Mouse (Mus musculus) G1E (cell line): Measurements from ENCODE around the gene Slc9a4.

Experiments
- CTCF ChIP-seq: IDR thresholded peaks from 2 replicates; pipeline ENCODE4 v1.5.1; 2012; ENCODE audit warnings: low read depth, low read length, inconsistent platforms, mixed read lengths
- GATA1 ChIP-seq: IDR thresholded peaks from 2 replicates; pipeline ENCODE4 v1.6.1; 2012; ENCODE audit warnings: borderline replicate concordance, low read length, inconsistent platforms, mixed read lengths
- POLR2AphosphoS5 ChIP-seq: IDR thresholded peaks from 2 replicates; pipeline ENCODE4 v1.6.1; 2012; ENCODE audit warnings: low read depth, low read length, inconsistent platforms; ENCODE audit not compliant: insufficient replicate concordance
- TAL1 ChIP-seq: conservative IDR thresholded peaks from 2 replicates; pipeline ENCODE4 v1.6.1; 2012; ENCODE audit warnings: low read depth, low read length, inconsistent platforms, mixed read lengths

DNA sequence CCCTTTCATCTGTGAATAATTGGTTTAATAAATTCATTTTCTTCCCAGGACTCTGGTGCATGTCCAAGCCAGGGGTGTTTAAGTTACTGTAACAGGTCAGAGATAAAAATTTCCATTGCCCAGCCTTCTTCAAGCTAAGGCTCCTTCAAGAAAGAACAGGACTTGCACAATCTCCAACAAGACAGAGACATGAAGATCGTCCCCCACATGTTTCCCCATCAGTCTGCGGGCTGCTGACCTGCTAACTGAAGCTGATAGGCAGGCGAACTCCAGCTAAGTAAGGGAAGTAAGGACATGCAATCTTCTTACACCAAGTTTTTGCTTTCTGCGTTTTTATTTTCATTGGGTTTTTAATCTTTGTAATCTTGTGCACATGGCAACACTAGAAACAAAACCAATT is 54.7 kb downstream of the Slc9a4 start:
- TF ChIP-seq CTCF (no peak), GATA1 (no peak), TAL1 (no peak), POLR2AphosphoS5 (no peak)
